Mouse (Mus musculus) CH12F3 (cell line): ENCODE data around the gene Map7.

Experiments
- in situ Hi-C: fragments of 300-500 bp; cut with MboI; formaldehyde crosslinking; loops from 2 replicates; pipeline ENCODE4 v1.14.3; 2020; ENCODE audit warnings: low sequenced_read_pairs

Map7 gene

DNA sequence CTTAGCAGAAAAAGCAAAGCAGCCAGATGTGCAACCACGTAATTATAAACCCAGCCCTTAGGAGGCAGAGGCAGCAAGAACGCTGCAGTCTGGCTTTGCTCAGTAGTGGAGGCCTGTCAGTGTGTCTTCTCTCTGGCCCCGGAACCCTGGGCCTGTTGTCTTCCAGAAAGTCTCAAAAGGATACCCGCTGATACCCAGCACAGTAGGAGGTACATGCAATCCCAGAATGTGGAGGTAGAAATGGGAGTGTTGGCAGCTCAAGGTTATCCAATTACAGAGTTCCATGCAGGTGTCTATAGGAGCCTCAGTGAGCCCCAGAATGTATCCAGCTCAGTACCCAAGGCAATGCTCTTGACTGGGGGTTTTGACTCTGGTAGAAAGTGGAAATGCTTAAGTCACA lies 73.7 kb downstream of the Map7 start:
- in situ Hi-C loops = no loop called here

DNA sequence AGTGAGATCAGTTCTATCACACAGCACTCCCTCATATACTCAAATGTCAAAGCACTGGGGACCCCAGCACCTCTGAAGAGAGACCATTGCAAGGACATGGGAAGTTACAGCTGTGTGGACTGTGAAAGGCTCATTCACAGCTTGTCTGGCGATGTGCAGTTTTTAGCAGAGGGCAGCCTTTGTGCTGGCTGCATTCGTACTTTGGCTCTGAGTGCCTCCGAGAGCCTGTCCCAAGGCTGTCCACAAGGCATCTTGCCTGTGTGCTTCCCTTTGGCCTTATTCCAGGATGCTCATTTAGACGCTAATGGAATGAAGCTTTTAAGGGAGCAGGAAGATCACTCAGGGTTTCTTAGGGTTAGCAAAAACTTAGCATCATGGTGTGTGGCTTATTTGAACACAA lies 78.5 kb downstream of the Map7 start:
- in situ Hi-C loops = no loop called here

DNA sequence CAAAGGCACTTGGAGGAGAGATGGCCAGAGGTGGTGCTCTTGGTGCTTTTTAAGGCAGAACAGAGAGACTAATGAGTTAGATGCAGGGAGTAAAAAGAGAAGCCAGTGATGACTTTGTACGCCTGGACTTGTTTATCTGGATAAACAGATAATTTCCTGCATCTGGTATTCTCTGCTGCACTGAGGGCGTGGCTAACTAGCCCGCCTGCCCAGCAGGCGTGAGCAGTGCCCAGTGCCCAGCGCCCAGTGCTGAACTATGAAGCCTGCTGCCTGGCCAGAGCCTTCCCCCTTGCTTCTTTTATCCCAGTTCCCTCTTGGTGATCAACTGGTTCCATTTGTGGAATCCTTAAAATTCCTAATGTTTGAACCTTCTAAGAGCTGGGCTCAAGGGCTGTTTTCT lies 81.8 kb downstream of the Map7 start:
- in situ Hi-C loops = no loop called here

DNA sequence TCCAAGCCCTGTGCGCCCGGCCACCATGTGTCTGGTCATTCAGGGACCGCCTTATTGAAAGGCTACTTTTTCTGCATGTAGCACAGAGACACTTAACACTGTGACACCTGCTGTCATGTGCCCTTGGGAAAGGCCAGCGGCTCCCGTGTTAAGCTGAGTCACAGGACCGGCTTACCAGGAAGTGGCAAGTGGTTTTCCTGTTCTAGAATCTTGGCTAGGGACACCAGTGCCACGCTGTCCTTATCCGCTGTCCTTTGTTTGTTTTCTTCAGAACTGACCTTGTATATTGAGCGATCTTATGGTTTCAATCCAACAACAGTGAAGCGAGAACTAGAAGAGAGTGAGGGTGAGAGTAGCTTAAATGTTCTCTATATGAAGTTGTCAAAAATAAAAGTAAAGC lies 85.2 kb downstream of the Map7 start:
- in situ Hi-C loops = no loop called here

DNA sequence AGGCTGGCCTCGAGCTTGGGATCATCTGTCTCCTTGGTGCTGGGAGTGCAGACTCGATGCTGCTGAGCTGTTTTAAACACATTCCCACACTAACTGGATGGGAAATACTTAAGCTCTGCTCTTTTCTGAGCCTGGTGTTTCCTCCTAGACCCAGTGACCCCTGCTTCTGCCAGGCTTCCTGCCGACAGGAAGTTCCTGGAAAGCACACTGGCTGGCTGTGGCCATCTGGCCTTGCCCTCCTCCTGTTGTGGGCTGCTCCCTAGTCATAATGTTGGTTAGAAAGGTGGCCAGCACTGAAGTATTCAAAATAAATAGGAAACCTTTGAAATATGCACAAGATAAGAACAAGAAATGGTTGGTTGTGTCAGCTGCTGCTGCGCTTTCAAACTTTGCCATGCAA lies 86.2 kb downstream of the Map7 start:
- in situ Hi-C loops = no loop called here

DNA sequence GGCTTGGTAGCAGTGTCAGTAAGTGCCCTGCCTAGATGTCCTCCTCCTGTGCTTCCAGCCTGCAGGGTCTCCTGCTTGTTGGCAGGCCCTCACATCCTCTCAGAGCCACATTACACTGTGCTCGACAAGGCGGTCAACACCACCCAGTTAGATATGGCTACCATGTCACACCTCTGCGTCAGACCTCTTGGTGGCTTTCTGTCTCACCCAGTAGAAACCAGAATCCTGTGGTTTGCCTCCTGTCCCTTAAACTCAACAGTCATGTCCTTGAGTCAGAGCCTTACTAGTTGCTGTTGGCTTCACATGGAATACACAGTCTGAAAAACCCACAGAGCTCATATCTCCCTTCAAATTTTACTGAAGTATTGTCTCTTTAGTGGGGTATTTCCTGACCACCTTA lies 87.4 kb downstream of the Map7 start:
- in situ Hi-C loops = no loop called here

DNA sequence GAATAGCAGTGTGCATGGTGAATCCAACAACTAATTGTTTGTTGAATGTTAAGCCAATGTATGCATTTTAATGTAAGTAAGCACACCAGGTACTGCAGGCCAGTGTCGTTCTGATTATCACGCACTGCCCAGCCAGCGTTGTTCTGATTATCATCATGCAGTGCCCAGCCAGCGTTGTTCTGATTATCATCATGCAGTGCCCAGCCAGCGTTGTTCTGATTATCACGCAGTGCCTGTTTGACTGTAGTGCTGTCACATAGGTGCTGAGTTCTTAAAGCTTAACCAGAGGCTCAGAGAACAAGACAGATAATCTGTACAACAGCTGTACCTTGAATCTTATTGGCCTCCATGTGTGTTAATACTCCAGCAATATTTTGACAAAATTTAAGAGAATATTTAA lies 88.0 kb downstream of the Map7 start:
- in situ Hi-C loops = no loop called here

DNA sequence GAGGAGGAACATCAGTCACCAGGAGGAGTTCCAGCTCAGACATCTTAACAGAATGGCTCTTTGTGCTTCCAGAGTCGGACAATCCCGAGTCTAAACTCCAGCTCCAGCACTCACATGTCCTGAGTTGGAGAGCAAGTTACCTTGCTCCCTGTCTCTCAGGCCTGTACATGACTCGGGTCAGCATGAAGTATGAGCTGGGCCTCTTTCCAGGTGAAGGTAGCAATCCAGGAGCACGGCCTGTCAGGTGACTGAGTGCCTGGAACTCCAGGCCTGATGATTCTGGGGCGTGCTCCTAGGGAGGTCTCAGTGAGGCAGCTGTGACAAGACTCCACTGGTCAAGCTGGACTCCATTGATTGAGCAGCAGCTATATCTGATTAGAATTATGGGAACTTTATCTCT lies 90.0 kb downstream of the Map7 start:
- in situ Hi-C loops = no loop called here

DNA sequence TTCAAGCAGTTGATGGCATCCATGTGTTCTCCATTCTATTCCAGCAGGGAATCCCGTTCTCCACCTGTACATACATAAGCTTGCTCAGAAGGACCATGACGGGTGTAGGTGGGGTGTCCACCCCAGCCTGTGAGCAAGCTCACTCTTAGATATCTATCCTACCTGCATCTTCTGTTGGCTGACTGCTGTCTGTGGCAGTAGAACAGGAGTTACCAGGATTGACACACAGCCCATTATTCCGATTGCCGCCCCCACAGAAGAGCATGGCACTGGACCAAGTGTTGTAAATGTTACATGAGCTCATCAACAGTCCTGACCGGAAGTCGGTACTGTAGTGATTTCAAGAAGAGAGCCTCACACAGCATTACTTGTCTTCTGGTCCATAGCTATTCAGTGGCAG lies 92.6 kb downstream of the Map7 start:
- in situ Hi-C loops = no loop called here

DNA sequence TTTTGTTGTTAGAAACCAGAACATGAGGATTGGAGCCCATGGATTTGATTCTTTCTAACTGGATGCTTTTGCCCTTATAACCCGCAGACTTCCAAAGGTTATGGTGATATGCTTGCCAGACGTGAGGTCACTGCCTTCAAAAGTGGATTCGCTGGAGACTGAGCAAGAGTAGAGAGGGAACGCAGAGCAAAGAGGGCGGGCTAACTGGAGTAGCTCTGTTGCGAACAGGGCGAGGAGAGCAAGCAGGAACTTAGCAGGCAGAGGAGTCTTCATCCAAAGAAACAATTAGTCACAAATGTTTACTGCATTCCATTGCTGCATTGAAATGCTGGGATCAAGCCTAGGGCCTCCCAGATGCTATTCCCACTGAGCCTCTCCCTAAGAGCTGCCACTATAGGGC lies 95.0 kb downstream of the Map7 start:
- in situ Hi-C loops = no loop called here

DNA sequence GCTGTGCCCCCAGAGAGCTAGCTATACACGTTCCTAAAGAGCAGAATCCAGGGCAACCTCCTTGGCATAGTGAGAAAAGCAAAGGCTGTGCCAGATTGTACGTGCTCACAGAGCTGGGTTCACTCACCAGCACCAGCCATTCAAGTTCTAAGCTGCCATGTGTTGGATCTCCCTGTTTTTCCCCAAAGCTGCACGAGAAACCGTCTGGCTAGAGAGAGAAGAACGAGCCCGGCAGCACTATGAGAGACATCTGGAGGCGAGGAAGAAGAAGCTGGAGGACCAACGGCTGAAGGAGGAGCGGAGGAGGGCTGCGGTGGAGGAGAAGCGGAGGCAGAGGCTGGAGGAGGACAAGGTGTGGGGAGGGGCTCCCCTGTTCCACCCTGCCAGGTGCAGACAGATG lies 96.8 kb downstream of the Map7 start:
- in situ Hi-C loops = no loop called here

DNA sequence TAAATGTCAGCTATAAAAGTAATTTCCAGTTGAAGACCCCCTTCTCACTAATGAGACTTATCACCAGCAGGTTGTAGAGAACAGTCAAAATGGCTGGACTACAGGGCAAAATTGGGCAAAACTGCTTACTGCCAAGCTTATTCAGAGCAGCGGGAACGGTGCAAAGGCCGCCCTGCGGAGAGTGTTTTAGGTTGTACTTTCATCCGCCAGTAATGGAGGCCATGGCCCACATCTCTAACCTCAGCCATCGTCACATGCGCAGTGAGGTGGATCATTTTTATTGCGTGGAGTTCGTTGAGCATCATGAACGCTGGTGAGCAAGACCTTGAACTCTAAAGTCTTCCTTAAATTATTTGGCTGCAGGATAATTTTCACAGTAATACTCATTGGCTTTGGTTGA lies 100.8 kb downstream of the Map7 start:
- in situ Hi-C loops = no loop called here

DNA sequence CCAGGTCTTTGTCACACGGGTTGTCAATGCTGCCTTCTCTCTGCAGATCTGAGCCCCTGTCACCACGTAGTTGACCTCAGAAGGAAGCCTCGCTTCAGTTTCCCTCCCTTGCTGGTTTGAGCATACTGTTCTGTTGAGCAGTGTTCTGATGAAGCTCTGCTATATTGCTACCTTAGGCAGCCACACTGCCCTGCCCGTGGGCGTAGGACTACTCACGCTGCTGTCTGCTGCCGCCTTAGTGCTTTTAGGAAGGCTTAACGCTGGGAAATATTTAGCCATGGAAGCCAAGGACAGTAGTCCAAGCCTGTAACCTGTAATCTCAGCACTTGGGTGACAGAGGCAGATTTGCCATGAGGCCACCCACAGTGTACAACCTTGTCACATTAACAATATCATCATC lies 107.3 kb downstream of the Map7 start:
- in situ Hi-C loops = no loop called here

DNA sequence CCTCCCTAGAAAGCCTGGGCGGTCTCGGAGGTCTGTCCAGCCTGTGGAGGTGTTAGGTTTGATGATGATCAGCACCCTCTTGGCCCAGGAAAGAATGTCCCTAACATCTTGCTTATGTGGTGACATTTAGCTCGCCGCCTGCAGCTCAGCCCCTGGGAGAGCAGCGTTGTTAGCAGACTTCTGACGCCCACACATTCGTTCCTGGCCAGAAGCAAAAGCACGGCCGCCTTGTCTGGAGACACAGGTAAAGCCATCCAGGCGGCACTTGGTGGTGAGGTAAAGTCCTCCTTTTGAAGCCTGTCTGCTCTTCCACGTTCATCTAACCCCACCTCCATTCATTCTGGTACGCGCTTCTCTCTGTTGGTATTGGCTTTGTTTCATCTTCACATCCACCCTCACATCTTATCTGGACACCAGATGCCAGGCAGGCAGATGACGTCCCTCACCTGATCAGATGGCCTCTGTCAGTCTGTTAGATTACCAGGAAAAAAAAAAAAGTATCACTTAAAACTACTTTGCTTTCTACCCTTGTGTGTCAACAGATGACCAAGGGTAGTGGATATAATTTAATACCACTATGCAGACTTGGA lies 108.9 kb downstream of the Map7 start:
- in situ Hi-C loops = no loop called here

DNA sequence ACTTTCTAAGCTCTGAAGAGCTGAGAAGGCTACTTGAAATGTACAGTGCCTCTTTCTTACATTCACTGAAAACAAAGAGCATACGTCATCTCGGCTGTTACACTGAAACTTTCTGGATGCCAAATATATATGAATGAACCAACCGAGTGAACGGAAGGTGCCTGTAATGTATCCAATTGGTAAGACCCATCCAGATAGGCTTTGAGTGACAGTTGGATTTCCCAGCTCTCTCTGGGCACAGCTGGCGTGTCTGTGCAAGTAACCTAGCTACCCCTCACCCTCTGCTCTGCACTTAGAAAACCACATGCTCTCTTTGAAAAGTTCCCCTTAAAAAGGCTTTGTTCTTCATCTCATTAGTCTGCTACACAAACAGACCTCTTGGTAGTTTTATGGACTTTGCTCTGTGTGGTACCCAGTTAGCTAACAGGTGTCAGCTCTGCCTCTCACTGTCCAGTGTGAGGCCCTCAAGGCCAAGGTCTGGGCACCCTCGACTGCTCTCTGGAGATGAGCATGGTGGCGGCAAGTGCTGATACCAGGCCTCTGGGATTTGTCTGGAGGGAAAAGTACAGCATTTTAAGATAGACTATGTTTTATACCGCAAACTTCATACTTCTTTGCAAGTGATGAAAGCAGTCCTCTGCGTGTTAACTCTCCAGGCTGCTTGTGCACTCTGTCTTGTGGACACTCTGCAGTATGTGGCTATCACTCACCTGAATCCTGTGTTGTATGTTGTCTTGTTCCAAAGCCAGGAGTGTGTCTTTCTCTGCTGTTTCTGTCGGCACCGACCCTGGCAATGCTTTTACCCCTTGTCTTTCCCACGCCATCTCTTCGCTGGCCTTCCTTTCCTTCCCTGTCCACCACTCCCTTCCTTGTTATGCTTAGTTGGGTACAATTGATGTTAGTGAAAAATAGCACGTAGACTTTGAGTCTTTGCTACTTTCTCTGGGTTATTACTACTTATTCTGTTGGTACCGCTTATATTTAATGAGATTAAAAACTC lies 109.8 kb downstream of the Map7 start:
- in situ Hi-C loops = no loop called here

DNA sequence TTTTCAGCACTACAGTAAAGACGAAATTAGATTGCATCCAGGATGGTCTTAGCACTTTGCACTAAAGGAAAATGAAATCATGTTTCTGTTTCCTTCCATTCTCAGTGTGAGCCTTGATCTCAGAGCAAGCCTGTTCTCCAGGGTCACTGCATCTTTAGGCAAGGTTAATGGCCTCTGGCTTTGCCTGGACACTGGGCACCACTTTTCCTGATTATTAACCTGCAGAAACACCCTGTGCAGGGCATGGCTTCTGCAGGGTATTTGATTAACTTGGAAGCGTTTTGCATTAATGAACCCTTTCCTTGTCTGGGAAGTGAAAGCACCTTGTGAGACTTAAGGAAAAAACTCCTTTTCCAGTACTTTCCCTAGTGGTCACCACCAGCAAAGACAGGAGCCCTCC lies 111.2 kb downstream of the Map7 start:
- in situ Hi-C loops = no loop called here

DNA sequence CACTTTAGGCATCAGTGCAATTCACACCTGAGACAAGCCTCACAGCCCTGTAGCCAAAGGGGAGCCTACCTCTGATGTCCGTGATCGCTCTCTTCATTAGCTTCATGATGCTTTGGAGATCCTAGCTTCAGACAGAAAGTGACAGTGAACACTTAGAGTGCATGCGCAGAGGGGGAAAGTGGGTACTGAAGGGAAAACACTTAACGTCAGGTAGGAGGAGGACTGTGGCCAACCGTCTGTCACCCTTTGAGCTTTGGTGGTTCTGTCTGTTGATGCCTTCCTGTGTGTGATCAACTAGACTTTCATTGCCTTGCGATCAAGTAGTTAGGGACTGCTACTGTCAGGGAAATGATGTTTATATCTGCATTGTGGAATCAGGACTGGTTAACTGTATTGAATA lies 114.6 kb downstream of the Map7 start:
- in situ Hi-C loops = no loop called here

DNA sequence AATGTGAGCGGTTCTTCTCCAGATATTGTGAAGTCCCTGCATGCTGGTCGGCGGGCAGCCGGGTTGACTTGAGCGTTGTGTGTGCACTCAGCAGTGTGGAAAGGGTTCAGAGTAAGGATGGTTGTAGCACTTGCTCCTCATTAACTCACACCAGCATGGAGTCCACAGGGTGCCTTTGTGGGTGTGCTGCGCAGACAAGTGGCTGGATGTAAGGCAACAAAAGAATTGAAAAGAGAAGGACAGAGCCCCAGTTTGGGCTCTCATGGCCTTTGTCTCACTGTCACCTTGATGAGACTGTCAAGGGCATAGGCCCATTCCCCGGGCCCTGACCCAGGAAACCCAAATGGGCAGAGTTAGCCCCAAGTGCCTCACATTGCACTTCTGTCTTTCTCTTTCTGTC lies 116.2 kb downstream of the Map7 start:
- in situ Hi-C loops = no loop called here

DNA sequence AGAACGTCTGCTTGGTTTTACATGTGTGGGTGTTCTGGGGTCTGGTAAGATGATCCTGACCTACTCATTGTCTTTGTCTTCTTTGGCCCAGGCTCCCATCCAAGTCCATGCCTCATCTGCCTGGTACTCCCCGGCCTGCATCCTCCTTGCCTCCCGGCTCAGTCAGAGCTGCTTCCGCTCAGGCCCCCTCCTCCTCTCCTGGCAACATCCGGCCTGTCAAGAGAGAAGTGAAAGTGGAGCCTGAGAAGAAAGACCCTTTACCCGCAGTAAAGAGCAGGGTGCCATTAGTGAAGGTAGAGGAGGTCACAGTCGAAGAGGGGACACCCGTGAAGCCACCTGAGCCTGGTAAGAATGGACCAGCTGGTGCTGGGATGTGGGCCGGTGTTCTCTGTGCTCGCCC lies 118.8 kb downstream of the Map7 start:
- in situ Hi-C loops = no loop called here

DNA sequence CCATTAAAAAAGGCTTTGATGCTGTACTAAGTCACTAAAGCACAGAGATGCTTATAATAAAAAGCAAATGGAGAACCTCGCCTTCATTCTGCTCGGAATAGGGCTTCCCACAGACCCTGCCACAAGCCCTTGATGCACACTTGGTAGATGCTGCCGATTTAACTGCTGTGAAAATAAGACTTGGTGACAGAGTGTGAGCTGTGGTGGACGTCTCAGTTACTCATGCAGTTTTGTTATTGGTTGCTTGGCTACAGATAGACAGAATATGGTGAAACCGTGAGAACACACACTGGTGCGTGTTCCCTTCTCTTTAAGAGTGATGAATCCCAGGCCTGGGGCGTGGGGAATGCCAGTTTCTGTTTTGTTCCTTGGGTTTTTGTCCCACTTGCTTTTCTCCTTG lies 120.7 kb downstream of the Map7 start:
- in situ Hi-C loops = no loop called here

DNA sequence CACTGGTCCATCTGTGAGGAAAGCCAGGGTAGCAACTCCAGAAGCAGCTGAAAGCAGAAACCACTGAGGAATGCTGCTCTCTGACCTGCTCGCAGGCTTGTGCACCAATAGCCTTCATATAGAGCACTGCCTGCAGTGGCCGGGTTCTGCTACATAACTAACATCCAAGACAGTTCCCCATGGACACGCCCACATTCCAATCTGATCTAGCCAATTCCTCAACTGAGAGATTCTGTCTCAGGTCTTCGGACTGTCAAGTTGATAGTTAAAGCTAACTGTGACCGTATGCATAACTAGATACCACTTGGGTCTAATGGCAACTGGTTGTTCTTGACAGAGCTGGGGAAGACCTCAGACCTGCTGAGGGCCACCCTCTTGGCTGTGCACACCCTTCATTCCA lies 124.1 kb downstream of the Map7 start:
- in situ Hi-C loops = no loop called here

DNA sequence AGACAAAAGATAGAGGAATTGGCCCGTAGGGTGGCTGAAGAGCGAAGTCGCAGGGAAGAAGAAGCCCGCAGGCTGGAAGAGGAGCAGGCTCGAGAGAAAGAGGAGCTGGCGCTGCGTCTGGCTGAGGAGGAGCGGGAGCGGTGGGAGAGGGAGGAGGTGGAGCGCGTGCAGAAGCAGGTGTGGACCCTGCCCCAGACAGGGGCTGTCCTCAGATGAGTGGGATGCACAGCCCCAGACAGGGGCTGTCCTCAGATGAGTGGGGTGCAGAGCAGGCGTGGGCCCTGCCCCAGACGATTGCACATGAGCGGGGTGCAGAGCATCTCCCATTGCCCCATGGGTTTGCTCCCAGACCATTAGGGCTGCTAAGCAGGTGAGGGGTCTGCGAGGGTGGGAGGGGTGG lies 125.0 kb downstream of the Map7 start:
- in situ Hi-C loops = no loop called here

DNA sequence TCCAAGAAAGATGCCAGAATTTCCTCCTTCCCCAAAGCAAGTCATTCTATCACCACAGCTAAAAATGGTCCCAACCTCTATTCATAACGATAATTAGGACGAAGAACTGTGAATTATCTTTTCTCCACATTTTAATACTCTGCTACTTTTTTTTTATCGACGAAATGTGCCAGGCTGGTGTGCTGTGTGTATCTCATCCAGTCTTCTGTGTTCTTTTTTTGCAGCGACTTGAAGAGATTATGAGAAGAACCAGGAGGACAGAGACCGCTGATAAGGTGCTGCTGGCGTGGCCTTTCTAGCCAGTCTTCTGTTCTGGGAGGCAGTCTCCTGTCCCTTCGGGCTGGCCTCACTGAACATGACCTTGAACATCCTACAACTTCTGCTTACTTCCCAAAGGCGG lies 125.8 kb downstream of the Map7 start:
- in situ Hi-C loops = no loop called here
